Mouse (Mus musculus) heart, postnatal 0 days (tissue): ENCODE measurements around the gene Atxn1.

Source experiments
- CTCF ChIP-seq: IDR thresholded peaks from 2 replicates; pipeline ENCODE4 v1.5.1; 2016; ENCODE audit warnings: antibody characterized with exemption, control low read depth, low read depth
- EP300 ChIP-seq: IDR thresholded peaks from 2 replicates; pipeline ENCODE4 v1.6.1; 2016; ENCODE audit warnings: antibody characterized with exemption, low read depth

DNA sequence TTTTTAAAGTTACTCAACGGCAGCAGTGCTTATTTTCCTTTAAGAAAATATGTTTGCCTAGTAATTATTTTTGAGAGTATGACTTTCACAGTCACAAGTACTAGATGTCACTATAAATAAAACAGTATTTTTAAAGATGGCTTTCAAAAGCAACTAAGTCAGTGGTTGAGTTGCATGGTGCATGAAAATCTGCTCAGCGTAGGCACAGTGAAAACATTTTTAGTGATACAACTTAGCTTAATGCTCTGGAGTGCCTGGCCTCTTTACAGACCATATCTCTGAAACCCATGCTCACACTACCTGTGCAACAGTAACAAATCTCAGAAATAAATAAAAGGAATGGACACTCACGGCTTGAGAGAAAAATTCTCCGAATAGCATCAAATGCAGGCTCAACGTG lies 241.9 kb downstream of the Atxn1 start:
- TF ChIP-seq EP300 (no peak), CTCF (no peak)
